Mouse (Mus musculus) hindbrain, embryonic 10.5 days (tissue): ENCODE data around the gene Creg2. TPM values are rescaled to one million over a fixed set of nuclear protein-coding genes. Genes with fewer than 3 reads are reported as not detected.

Experiments used
- DNase-seq: peaks from one replicate; pipeline ENCODE4 v3.0.0-alpha.2; 2017; ENCODE audit warnings: low spot score
- H3K27ac ChIP-seq: fragments of 300-500 bp; sonication (generic); 2 replicates; pipeline ENCODE4 v1.5.1; 2016; ENCODE audit warnings: mild to moderate bottlenecking, moderate library complexity
- H3K27me3 ChIP-seq: fragments of 300-500 bp; sonication (generic); 2 replicates; pipeline ENCODE4 v1.6.1; 2016; ENCODE audit warnings: mild to moderate bottlenecking; ENCODE audit not compliant: poor library complexity, insufficient read depth, severe bottlenecking
- H3K36me3 ChIP-seq: fragments of 300-500 bp; sonication (generic); 2 replicates; pipeline ENCODE4 v1.6.1; 2016; ENCODE audit warnings: mild to moderate bottlenecking, moderate library complexity
- H3K4me1 ChIP-seq: fragments of 300-500 bp; sonication (generic); replicated peaks from 2 replicates; pipeline ENCODE4 v1.6.1; 2016; ENCODE audit warnings: mild to moderate bottlenecking
- H3K4me3 ChIP-seq: fragments of 300-500 bp; sonication (generic); 2 replicates; pipeline ENCODE4 v1.5.1; 2016; ENCODE audit warnings: mild to moderate bottlenecking, moderate library complexity
- H3K9me3 ChIP-seq: fragments of 300-500 bp; sonication (generic); 2 replicates; pipeline ENCODE4 v1.6.1; 2016; ENCODE audit warnings: mild to moderate bottlenecking, moderate library complexity
- WGBS: fragments of 180-500 bp; shearing (Covaris S2); methylation state at CpG from one replicate; pipeline ENCODE4 v1.1.7; 2016; 5-methylcytosine and 5-hydroxymethylcytosine counted together
- polyA plus RNA-seq: library from polyadenylated mRNA; unstranded; fragments of >200 nt; fragmentation: Nextera tagmentation; extraction: Ambion mirVana; gene quantifications from 2 replicates; pipeline ENCODE4 v1.2.1, GENCODE M21; 2016

Gene Creg2
- 0.35 and 0.78 TPM in 2 replicates for polyA plus RNA-seq

GRCm38 (mm10) chr1:39651241-39651548 is at the start of gene Creg2:
Gene Creg2 (minus strand): TSS chr1:39651474.
- 40% methylated on average over 9 of the region's 9 CpGs for WGBS
- DNase-seq: no peak
- Histone ChIP-seq H3K4me3 (peak within 1 kb of the TSS; percentile 71), H3K4me1 (peaks cover 15% of the 10 kb centered on the region), H3K27me3 (peaks cover 51% of the 10 kb centered on the region), H3K9me3 (no peaks in the 10 kb centered on the region), H3K36me3 (no peaks in the 10 kb centered on the region), H3K27ac (peak within 1 kb of the TSS; percentile 78; the same call in 1 of the 2 replicates)

- WGBS: 10% methylated on average over 7 of the region's 7 CpGs
- Histone ChIP-seq H3K36me3 (no peaks in the 10 kb centered on the region), H3K4me1 (peaks cover 46% of the 10 kb centered on the region), H3K9me3 (no peaks in the 10 kb centered on the region), H3K4me3 (peak overlapping the region; percentile 28), H3K27me3 (no peaks in the 10 kb centered on the region), H3K27ac (peak overlapping the region; percentile 86)
- peak; percentile 27 for DNase-seq
These were observed 49.5 kb upstream of the Creg2 start for GRCm38 (mm10) chr1:39700599-39701273.

- DNase-seq: peak; percentile 24
- Histone ChIP-seq H3K27ac (peak overlapping the region; percentile 54), H3K4me1 (peaks cover 46% of the 10 kb centered on the region), H3K36me3 (no peaks in the 10 kb centered on the region), H3K4me3 (no peak overlapping the region), H3K9me3 (no peaks in the 10 kb centered on the region), H3K27me3 (no peaks in the 10 kb centered on the region)
- 34% methylated on average over 6 of the region's 6 CpGs for WGBS
These were observed 47.2 kb upstream of the Creg2 start for GRCm38 (mm10) chr1:39698456-39698855.

GRCm38 (mm10) chr1:39695198-39695597 is 43.9 kb upstream of the Creg2 start:
- Histone ChIP-seq H3K9me3 (no peaks in the 10 kb centered on the region), H3K36me3 (no peaks in the 10 kb centered on the region), H3K27me3 (no peaks in the 10 kb centered on the region), H3K4me1 (peaks cover 14% of the 10 kb centered on the region), H3K4me3 (no peak overlapping the region), H3K27ac (no peak overlapping the region)
- WGBS: 64% methylated on average over 4 of the region's 4 CpGs
- no peak for DNase-seq

GRCm38 (mm10) chr1:39694756-39695155 is 43.5 kb upstream of the Creg2 start:
- Histone ChIP-seq H3K4me3 (no peak overlapping the region), H3K9me3 (no peaks in the 10 kb centered on the region), H3K4me1 (peaks cover 10% of the 10 kb centered on the region), H3K27ac (no peak overlapping the region), H3K27me3 (no peaks in the 10 kb centered on the region), H3K36me3 (no peaks in the 10 kb centered on the region)
- WGBS: 49% methylated on average over 7 of the region's 7 CpGs
- no peak for DNase-seq

- DNase-seq: no peak
- no peak overlapping the region for H3K4me3 ChIP-seq
- no peak overlapping the region for H3K27ac ChIP-seq
- no peaks in the 10 kb centered on the region for H3K4me1 ChIP-seq
- no peaks in the 10 kb centered on the region for H3K36me3 ChIP-seq
- 75% methylated on average over 3 of the region's 3 CpGs for WGBS
- H3K9me3 ChIP-seq: no peaks in the 10 kb centered on the region
- no peaks in the 10 kb centered on the region for H3K27me3 ChIP-seq
These were observed 40.7 kb upstream of the Creg2 start for GRCm38 (mm10) chr1:39691974-39692373.

GRCm38 (mm10) chr1:39691061-39691460 is 39.8 kb upstream of the Creg2 start:
- no peak overlapping the region for H3K27ac ChIP-seq
- no peaks in the 10 kb centered on the region for H3K9me3 ChIP-seq
- H3K27me3 ChIP-seq: no peaks in the 10 kb centered on the region
- 54% methylated on average over 4 of the region's 4 CpGs for WGBS
- no peak for DNase-seq
- no peak overlapping the region for H3K4me3 ChIP-seq
- no peaks in the 10 kb centered on the region for H3K36me3 ChIP-seq
- 0 out of 2 replicates have a peak, but pooled peaks cover 3% of the 10 kb centered on the region for H3K4me1 ChIP-seq

- Histone ChIP-seq H3K4me1 (peaks cover 7% of the 10 kb centered on the region; the same call in 1 of the 2 replicates), H3K4me3 (no peak overlapping the region), H3K9me3 (no peaks in the 10 kb centered on the region), H3K27me3 (no peaks in the 10 kb centered on the region), H3K27ac (no peak overlapping the region), H3K36me3 (no peaks in the 10 kb centered on the region)
- 76% methylated on average over 6 of the region's 6 CpGs for WGBS
- no peak for DNase-seq
These were observed 37.3 kb upstream of the Creg2 start for GRCm38 (mm10) chr1:39688573-39688972.

GRCm38 (mm10) chr1:39687279-39687678 is 36.0 kb upstream of the Creg2 start:
- DNase-seq: no peak
- no peaks in the 10 kb centered on the region for H3K36me3 ChIP-seq
- peaks cover 9% of the 10 kb centered on the region; the same call in 1 of the 2 replicates for H3K4me1 ChIP-seq
- no peaks in the 10 kb centered on the region for H3K27me3 ChIP-seq
- no peak overlapping the region for H3K27ac ChIP-seq
- H3K4me3 ChIP-seq: no peak overlapping the region
- H3K9me3 ChIP-seq: no peaks in the 10 kb centered on the region
- WGBS: 81% methylated on average over 9 of the region's 9 CpGs

GRCm38 (mm10) chr1:39685841-39686240 is 34.6 kb upstream of the Creg2 start:
- H3K9me3 ChIP-seq: no peaks in the 10 kb centered on the region
- 5% methylated on average over 1 of the region's 1 CpGs for WGBS
- DNase-seq: peak; percentile 70

GRCm38 (mm10) chr1:39681638-39682037 is 30.4 kb upstream of the Creg2 start:
- peaks cover 9% of the 10 kb centered on the region; the same call in 1 of the 2 replicates for H3K4me1 ChIP-seq
- no peaks in the 10 kb centered on the region for H3K27me3 ChIP-seq
- no peak overlapping the region for H3K27ac ChIP-seq
- no peak for DNase-seq
- WGBS: 92% methylated on average over 5 of the region's 5 CpGs
- no peaks in the 10 kb centered on the region for H3K36me3 ChIP-seq
- no peaks in the 10 kb centered on the region for H3K9me3 ChIP-seq
- H3K4me3 ChIP-seq: no peak overlapping the region

More at GRCm38 (mm10) chr1:39685841-39686240, 34.6 kb upstream of the Creg2 start:
- H3K4me3 ChIP-seq: no peak overlapping the region
- H3K4me1 ChIP-seq: peaks cover 9% of the 10 kb centered on the region; the same call in 1 of the 2 replicates
- H3K27me3 ChIP-seq: no peaks in the 10 kb centered on the region
- no peaks in the 10 kb centered on the region for H3K36me3 ChIP-seq
- no peak overlapping the region for H3K27ac ChIP-seq

GRCm38 (mm10) chr1:39680546-39680945 is 29.3 kb upstream of the Creg2 start:
- no peak overlapping the region for H3K4me3 ChIP-seq
- no peaks in the 10 kb centered on the region for H3K36me3 ChIP-seq
- no peak for DNase-seq
- 68% methylated on average over 6 of the region's 6 CpGs for WGBS
- no peaks in the 10 kb centered on the region for H3K9me3 ChIP-seq
- no peak overlapping the region for H3K27ac ChIP-seq
- H3K27me3 ChIP-seq: no peaks in the 10 kb centered on the region
- peaks cover 5% of the 10 kb centered on the region; the same call in 1 of the 2 replicates for H3K4me1 ChIP-seq

- Histone ChIP-seq H3K27me3 (no peaks in the 10 kb centered on the region), H3K4me1 (peaks cover 5% of the 10 kb centered on the region; the same call in 1 of the 2 replicates), H3K27ac (no peak overlapping the region; the same call in 1 of the 2 replicates), H3K4me3 (no peak overlapping the region), H3K9me3 (no peaks in the 10 kb centered on the region), H3K36me3 (no peaks in the 10 kb centered on the region)
- DNase-seq: no peak
- WGBS: 75% methylated on average over 8 of the region's 8 CpGs
These were observed 27.6 kb upstream of the Creg2 start for GRCm38 (mm10) chr1:39678883-39679282.
